Comparison of ENCODE assay signal across 9 mouse cellular contexts in genomic region chr14:75787794-75788175, GRCm38 (mm10). TPM values are rescaled to one million over a fixed set of nuclear protein-coding genes. Genes with fewer than 3 reads are reported as not detected.
DNase-seq lines count a peak whose midpoint lies in the region; ATAC-seq lines count a peak whose summit lies in the region.
"Had no signal": no experiment of that assay in that cellular context is flagged by ENCODE, and none has a peak within 500 bp of the region (broad histone marks: within the 10 kb centered on the region; RNA-seq: fewer than 3 reads in every experiment).

No protein-coding gene starts in this region.

- DNase-seq in midbrain, embryonic 14.5 days, result no peak
- DNase-seq in ovary, adult 18-20 months (ENCODE audit: low spot score), result no peak
- no peak for DNase-seq in kidney, postnatal 14 days
- DNase-seq: adrenal gland, adult 8-10 months; gastrocnemius, postnatal 10 days had no signal

- peaks cover 7% of the 10 kb centered on the region; the same call in 1 of the 2 replicates for H3K27me3 ChIP-seq in midbrain, embryonic 12.5 days
- no peaks in the 10 kb centered on the region for H3K27me3 ChIP-seq in midbrain, embryonic 14.5 days (ENCODE audit: control insufficient read depth, insufficient read depth, low read length)
- H3K27me3 ChIP-seq in forebrain, embryonic 15.5 days, result 0 out of 2 replicates have a peak, but pooled peaks cover 8% of the 10 kb centered on the region
- H3K27me3 ChIP-seq in limb, embryonic 12.5 days, result peaks cover 23% of the 10 kb centered on the region
- H3K27me3 ChIP-seq in stomach, embryonic 15.5 days (replicated peaks), result peaks cover 3% of the 10 kb centered on the region; the same call in 1 of the 2 replicates

- no peak overlapping the region for H3K27ac ChIP-seq in midbrain, embryonic 12.5 days (replicated peaks)
- no peak overlapping the region for H3K27ac ChIP-seq in midbrain, embryonic 14.5 days (replicated peaks; ENCODE audit: low read depth, low read length)
- H3K27ac ChIP-seq in forebrain, embryonic 15.5 days (replicated peaks), result no peak overlapping the region
- no peak overlapping the region for H3K27ac ChIP-seq in limb, embryonic 12.5 days
- no peak overlapping the region for H3K27ac ChIP-seq in stomach, embryonic 15.5 days

- no peak for ATAC-seq in midbrain, embryonic 12.5 days (ENCODE audit: low FRiP score, low read depth)
- no peak for ATAC-seq in midbrain, embryonic 14.5 days (ENCODE audit: low FRiP score, low TSS enrichment)
- no peak for ATAC-seq in forebrain, embryonic 15.5 days (replicated peaks)
- ATAC-seq in limb, embryonic 12.5 days (ENCODE audit: insufficient number of reproducible peaks, insufficient read depth, low FRiP score, low TSS enrichment, low read depth), result no peak
- no peak for ATAC-seq in stomach, embryonic 15.5 days (ENCODE audit: insufficient read depth, low FRiP score, low read depth)

- H3K4me2 ChIP-seq in midbrain, embryonic 12.5 days (replicated peaks), result 0 out of 2 replicates have a peak overlapping the region, but pooled peaks have one; percentile 71
- no peak overlapping the region; the same call in 1 of the 2 replicates for H3K4me2 ChIP-seq in midbrain, embryonic 14.5 days (ENCODE audit: low read length)
- H3K4me2 ChIP-seq in forebrain, embryonic 15.5 days (replicated peaks), result peak overlapping the region; percentile 76; the same call in 1 of the 2 replicates
- peak overlapping the region; percentile 81; the same call in 1 of the 2 replicates for H3K4me2 ChIP-seq in limb, embryonic 12.5 days
- H3K4me2 ChIP-seq in stomach, embryonic 15.5 days, result peak overlapping the region; percentile 83

- peaks cover 6% of the 10 kb centered on the region; the same call in 1 of the 2 replicates for H3K4me1 ChIP-seq in midbrain, embryonic 12.5 days
- H3K4me1 ChIP-seq in midbrain, embryonic 14.5 days (ENCODE audit: control insufficient read depth, insufficient read depth, low read length), result 0 out of 2 replicates have a peak, but pooled peaks cover 5% of the 10 kb centered on the region
- H3K4me1 ChIP-seq in forebrain, embryonic 15.5 days, result peaks cover 13% of the 10 kb centered on the region
- H3K4me1 ChIP-seq in limb, embryonic 12.5 days (replicated peaks), result no peaks in the 10 kb centered on the region
- 0 out of 2 replicates have a peak, but pooled peaks cover 5% of the 10 kb centered on the region for H3K4me1 ChIP-seq in stomach, embryonic 15.5 days

- WGBS in midbrain, embryonic 12.5 days, result 37% methylated on average over 7 of the region's 7 CpGs
- WGBS in midbrain, embryonic 14.5 days, result 38% methylated on average over 7 of the region's 7 CpGs
- WGBS in forebrain, embryonic 15.5 days, result 36% methylated on average over 7 of the region's 7 CpGs
- 32% methylated on average over 7 of the region's 7 CpGs for WGBS in limb, embryonic 12.5 days
- 34% methylated on average over 7 of the region's 7 CpGs for WGBS in stomach, embryonic 15.5 days

- no peak overlapping the region for H3K4me3 ChIP-seq in midbrain, embryonic 12.5 days
- no peak overlapping the region for H3K4me3 ChIP-seq in midbrain, embryonic 14.5 days (replicated peaks; ENCODE audit: low read depth, low read length)
- H3K4me3 ChIP-seq in forebrain, embryonic 15.5 days, result no peak overlapping the region
- H3K4me3 ChIP-seq in limb, embryonic 12.5 days (replicated peaks), result no peak overlapping the region
- peak overlapping the region; percentile 76; the same call in 1 of the 2 replicates for H3K4me3 ChIP-seq in stomach, embryonic 15.5 days (replicated peaks)

- no peaks in the 10 kb centered on the region for H3K9me3 ChIP-seq in midbrain, embryonic 12.5 days
- no peaks in the 10 kb centered on the region for H3K9me3 ChIP-seq in midbrain, embryonic 14.5 days (ENCODE audit: control insufficient read depth, low read length)
- H3K9me3 ChIP-seq in forebrain, embryonic 15.5 days, result no peaks in the 10 kb centered on the region
- H3K9me3 ChIP-seq in limb, embryonic 12.5 days, result no peaks in the 10 kb centered on the region
- H3K9me3 ChIP-seq in stomach, embryonic 15.5 days, result no peaks in the 10 kb centered on the region

- H3K36me3 ChIP-seq in midbrain, embryonic 12.5 days, result no peaks in the 10 kb centered on the region
- H3K36me3 ChIP-seq in midbrain, embryonic 14.5 days (ENCODE audit: control insufficient read depth, insufficient read depth, low read length), result no peaks in the 10 kb centered on the region
- no peaks in the 10 kb centered on the region for H3K36me3 ChIP-seq in forebrain, embryonic 15.5 days
- no peaks in the 10 kb centered on the region for H3K36me3 ChIP-seq in limb, embryonic 12.5 days
- no peaks in the 10 kb centered on the region for H3K36me3 ChIP-seq in stomach, embryonic 15.5 days

- H3K9ac ChIP-seq in midbrain, embryonic 12.5 days (replicated peaks), result no peak overlapping the region
- no peak overlapping the region for H3K9ac ChIP-seq in midbrain, embryonic 14.5 days (replicated peaks; ENCODE audit: low read length)
- H3K9ac ChIP-seq in forebrain, embryonic 15.5 days (replicated peaks), result no peak overlapping the region
- H3K9ac ChIP-seq in limb, embryonic 12.5 days (replicated peaks), result no peak overlapping the region
- H3K9ac ChIP-seq in stomach, embryonic 15.5 days, result no peak overlapping the region

RNA-seq across cellular contexts. Expression of gene Slc25a30, which starts 0.9 kb away (rescaled TPM):
- 7.5 and 8.3 TPM in 2 replicates for polyA plus RNA-seq in midbrain, embryonic 12.5 days (2016; fragmentation: Nextera tagmentation; extraction: Ambion mirVana)
- polyA plus RNA-seq in midbrain, embryonic 14.5 days (2014; fragmentation: Nextera tagmentation; extraction: Ambion mirVana), result 13.4 and 15.6 TPM in 2 replicates
- 9.7 and 9.9 TPM in 2 replicates for polyA plus RNA-seq in forebrain, embryonic 15.5 days (2015; fragmentation: Nextera tagmentation; extraction: Ambion mirVana)
- 4.6 and 4.7 TPM in 2 replicates for polyA plus RNA-seq in limb, embryonic 12.5 days (2016; fragmentation: Nextera tagmentation; extraction: Ambion mirVana)
- polyA plus RNA-seq in stomach, embryonic 15.5 days (2015; fragmentation: Nextera tagmentation; extraction: Ambion mirVana), result 3.2 and 3.3 TPM in 2 replicates

RNA-seq across cellular contexts. Expression of gene Cog3, which starts 33.5 kb away (rescaled TPM):
- 24.3 and 26.6 TPM in 2 replicates for polyA plus RNA-seq in midbrain, embryonic 12.5 days (2016; fragmentation: Nextera tagmentation; extraction: Ambion mirVana)
- 19.6 and 25.4 TPM in 2 replicates for polyA plus RNA-seq in midbrain, embryonic 14.5 days (2014; fragmentation: Nextera tagmentation; extraction: Ambion mirVana)
- polyA plus RNA-seq in forebrain, embryonic 15.5 days (2015; fragmentation: Nextera tagmentation; extraction: Ambion mirVana), result 23.4 and 24.1 TPM in 2 replicates
- 26.0 and 27.0 TPM in 2 replicates for polyA plus RNA-seq in limb, embryonic 12.5 days (2016; fragmentation: Nextera tagmentation; extraction: Ambion mirVana)
- polyA plus RNA-seq in stomach, embryonic 15.5 days (2015; fragmentation: Nextera tagmentation; extraction: Ambion mirVana), result 19.9 TPM in 2 replicates

RNA-seq across cellular contexts. Expression of gene Tpt1, which starts 57.1 kb away (rescaled TPM):
- 921 and 956 TPM in 2 replicates for polyA plus RNA-seq in midbrain, embryonic 12.5 days (2016; fragmentation: Nextera tagmentation; extraction: Ambion mirVana)
- 851 and 883 TPM in 2 replicates for polyA plus RNA-seq in midbrain, embryonic 14.5 days (2014; fragmentation: Nextera tagmentation; extraction: Ambion mirVana)
- 868 and 874 TPM in 2 replicates for polyA plus RNA-seq in forebrain, embryonic 15.5 days (2015; fragmentation: Nextera tagmentation; extraction: Ambion mirVana)
- 994 and 1,047 TPM in 2 replicates for polyA plus RNA-seq in limb, embryonic 12.5 days (2016; fragmentation: Nextera tagmentation; extraction: Ambion mirVana)
- polyA plus RNA-seq in stomach, embryonic 15.5 days (2015; fragmentation: Nextera tagmentation; extraction: Ambion mirVana), result 999 and 1,085 TPM in 2 replicates
